Mouse (Mus musculus) bone marrow macrophage, adult 2 months (primary cell): Measurements from ENCODE around the gene Mtg1.

Experiments used
- CTCF ChIP-seq: IDR thresholded peaks from 2 replicates; pipeline ENCODE4 v1.5.1; 2012; ENCODE audit warnings: low read depth, mild to moderate bottlenecking, low read length, moderate library complexity
- POLR2A ChIP-seq: IDR thresholded peaks from 2 replicates; pipeline ENCODE4 v1.6.1; 2012; ENCODE audit warnings: mild to moderate bottlenecking, low read depth, low read length, borderline replicate concordance

- TF ChIP-seq CTCF (no peak), POLR2A (no peak)
Measured at GRCm38 (mm10) chr7:140116329-140117054, 20.9 kb upstream of the Mtg1 start, which contains the start of gene Echs1.
